Mouse (Mus musculus): ENCODE measurements around the gene Ago1. TPM values are rescaled to one million over a fixed set of nuclear protein-coding genes. Genes with fewer than 3 reads are reported as not detected.

Gene Ago1
- polyA plus RNA-seq, 1 experiment from 2014 or later, result 22.1 TPM

GRCm38 (mm10) chr4:126465843-126466242 lies 2.5 kb downstream of the Ago1 start:
- WGBS, result 2% methylated on average over 8 of the region's 8 CpGs
- H3K27ac ChIP-seq (ENCODE audit: low read depth, low read length), result peak overlapping the region; percentile 98
- peak overlapping the region; percentile 60 for H3K4me2 ChIP-seq (ENCODE audit: low read length)
- ATAC-seq, result peak; percentile 62
- peak; percentile 93 for DNase-seq (ENCODE audit: low spot score)
- peaks cover 38% of the 10 kb centered on the region for H3K4me1 ChIP-seq (ENCODE audit: control insufficient read depth, insufficient read depth, low read length)
- H3K36me3 ChIP-seq (ENCODE audit: control insufficient read depth, insufficient read depth, low read length), result 0 out of 2 replicates have a peak, but pooled peaks cover 5% of the 10 kb centered on the region
- H3K4me3 ChIP-seq (ENCODE audit: low read depth, low read length), result peak overlapping the region; percentile 93
- no peaks in the 10 kb centered on the region for H3K27me3 ChIP-seq (replicated peaks; ENCODE audit: control insufficient read depth, insufficient read depth, low read length)
- peak overlapping the region; percentile 54 for H3K9ac ChIP-seq (ENCODE audit: low read length)
- H3K9me3 ChIP-seq (replicated peaks; ENCODE audit: control insufficient read depth, low read length), result no peaks in the 10 kb centered on the region

DNA sequence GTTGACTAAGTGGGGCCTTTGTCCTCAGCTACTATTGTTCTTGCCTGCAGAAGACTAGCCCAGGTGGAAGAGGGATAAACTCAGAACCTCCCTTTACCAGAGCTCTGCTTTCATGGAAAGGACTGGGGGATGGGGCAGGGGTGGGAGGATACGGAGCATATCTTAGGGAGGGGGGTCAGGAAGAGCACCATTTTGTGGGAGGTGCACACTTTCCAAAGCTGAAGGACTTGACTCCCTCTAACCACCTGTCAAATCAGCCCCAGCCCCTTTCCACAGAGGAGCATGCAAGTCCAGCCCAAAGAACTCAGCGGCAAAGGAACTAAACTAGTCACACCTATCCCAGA lies 3.5 kb downstream of the Ago1 start:
- H3K36me3 ChIP-seq (ENCODE audit: control insufficient read depth, insufficient read depth, low read length), result peaks cover 14% of the 10 kb centered on the region
- DNase-seq (ENCODE audit: low spot score) (peak; percentile 32), ATAC-seq (no peak)
- peak overlapping the region; percentile 54 for H3K9ac ChIP-seq (ENCODE audit: low read length)
- H3K27me3 ChIP-seq (replicated peaks; ENCODE audit: control insufficient read depth, insufficient read depth, low read length), result no peaks in the 10 kb centered on the region
- peaks cover 38% of the 10 kb centered on the region for H3K4me1 ChIP-seq (ENCODE audit: control insufficient read depth, insufficient read depth, low read length)
- WGBS, result 3% methylated on average over 2 of the region's 2 CpGs
- peak overlapping the region; percentile 93 for H3K4me3 ChIP-seq (ENCODE audit: low read depth, low read length)
- H3K27ac ChIP-seq (ENCODE audit: low read depth, low read length), result peak overlapping the region; percentile 98
- H3K4me2 ChIP-seq (ENCODE audit: low read length), result peak overlapping the region; percentile 60
- H3K9me3 ChIP-seq (replicated peaks; ENCODE audit: control insufficient read depth, low read length), result no peaks in the 10 kb centered on the region

DNA sequence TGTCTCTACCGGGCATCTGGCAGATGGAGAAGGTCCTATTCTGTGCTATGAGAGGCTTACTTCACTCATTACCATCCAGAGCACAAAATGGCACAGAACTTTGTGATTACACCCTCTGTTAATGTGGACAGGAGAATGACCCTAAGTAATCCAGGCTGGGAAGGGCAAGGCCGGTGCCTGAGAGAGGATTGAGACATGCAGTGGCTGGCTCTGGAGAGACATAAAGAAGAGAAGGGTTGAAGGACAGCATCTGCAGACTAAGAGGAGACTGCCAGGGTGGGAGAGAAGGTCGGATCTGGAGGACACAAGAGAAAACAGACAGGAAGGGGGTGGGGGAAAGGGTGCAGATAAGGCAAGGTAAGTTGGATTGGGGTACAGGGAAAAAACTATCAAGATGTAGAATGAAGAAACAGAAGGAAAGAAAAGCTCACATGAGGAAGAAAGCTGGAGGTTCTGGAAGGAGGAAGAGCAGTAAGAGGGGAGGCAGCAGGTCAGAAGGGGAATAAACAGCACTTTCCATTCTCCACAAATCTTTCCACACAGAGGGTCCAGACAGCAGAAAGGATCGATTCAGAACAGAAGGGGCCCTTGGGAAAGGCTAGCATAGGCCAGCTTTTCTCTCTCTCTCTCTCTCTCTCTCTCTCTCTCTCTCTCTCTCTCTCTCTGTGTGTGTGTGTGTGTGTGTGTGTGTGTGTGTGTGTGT lies 4.0 kb downstream of the Ago1 start:
- Histone ChIP-seq H3K9ac (ENCODE audit: low read length) (peak overlapping the region; percentile 42), H3K27ac (ENCODE audit: low read depth, low read length) (peak overlapping the region; percentile 98)
- ATAC-seq, result no peak

DNA sequence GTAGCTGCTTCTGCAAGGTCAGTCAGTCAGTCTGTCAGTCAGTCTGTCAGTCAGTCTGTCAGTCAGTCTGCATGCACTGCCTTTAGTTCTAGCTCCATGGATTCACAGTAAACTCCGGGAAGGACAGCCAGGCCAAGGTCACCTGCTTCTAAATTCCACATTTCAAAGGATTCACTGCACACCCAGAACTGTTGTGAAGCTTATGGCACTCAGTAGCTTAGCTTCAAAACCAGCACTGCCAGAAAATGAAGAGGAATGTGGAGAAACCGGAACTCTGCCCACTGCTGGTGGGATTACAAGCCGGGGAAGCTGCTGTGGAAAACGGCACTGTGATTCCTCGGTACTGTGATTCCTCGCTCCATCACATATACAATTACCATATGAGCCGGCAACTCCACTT lies 12.9 kb downstream of the Ago1 start:
- WGBS, result 94% methylated on average over 7 of the region's 7 CpGs

More for the DNA sequence above, 4.0 kb downstream of the Ago1 start:
- Histone ChIP-seq H3K4me2 (ENCODE audit: low read length) (peak overlapping the region; percentile 60), H3K4me1 (ENCODE audit: control insufficient read depth, insufficient read depth, low read length) (peaks cover 38% of the 10 kb centered on the region), H3K9me3 (replicated peaks; ENCODE audit: control insufficient read depth, low read length) (no peaks in the 10 kb centered on the region), H3K4me3 (ENCODE audit: low read depth, low read length) (peak overlapping the region; percentile 93; the same call in 1 of the 2 replicates), H3K36me3 (ENCODE audit: control insufficient read depth, insufficient read depth, low read length) (peaks cover 19% of the 10 kb centered on the region), H3K27me3 (replicated peaks; ENCODE audit: control insufficient read depth, insufficient read depth, low read length) (no peaks in the 10 kb centered on the region)
- DNase-seq (ENCODE audit: low spot score), result peak; percentile 6
- WGBS, result 10% methylated on average over 4 of the region's 4 CpGs

GRCm38 (mm10) chr4:126454547-126455254 lies 13.7 kb downstream of the Ago1 start:
- peak overlapping the region; percentile 27; the same call in 1 of the 2 replicates for H3K27ac ChIP-seq (ENCODE audit: low read depth, low read length)
- DNase-seq (ENCODE audit: low spot score), result peak; percentile 54
- H3K27me3 ChIP-seq (replicated peaks; ENCODE audit: control insufficient read depth, insufficient read depth, low read length), result no peaks in the 10 kb centered on the region
- no peak overlapping the region for H3K4me3 ChIP-seq (ENCODE audit: low read depth, low read length)
- peaks cover 89% of the 10 kb centered on the region for H3K36me3 ChIP-seq (ENCODE audit: control insufficient read depth, insufficient read depth, low read length)
- H3K9ac ChIP-seq (ENCODE audit: low read length), result no peak overlapping the region
- no peaks in the 10 kb centered on the region for H3K4me1 ChIP-seq (ENCODE audit: control insufficient read depth, insufficient read depth, low read length)
- ATAC-seq, result no peak
- H3K9me3 ChIP-seq (replicated peaks; ENCODE audit: control insufficient read depth, low read length), result no peaks in the 10 kb centered on the region
- H3K4me2 ChIP-seq (ENCODE audit: low read length), result no peak overlapping the region
- 87% methylated on average over 5 of the region's 5 CpGs for WGBS

More for the DNA sequence above, 12.9 kb downstream of the Ago1 start:
- Histone ChIP-seq H3K27ac (ENCODE audit: low read depth, low read length) (no peak overlapping the region), H3K4me3 (ENCODE audit: low read depth, low read length) (no peak overlapping the region), H3K36me3 (ENCODE audit: control insufficient read depth, insufficient read depth, low read length) (peaks cover 90% of the 10 kb centered on the region), H3K9me3 (replicated peaks; ENCODE audit: control insufficient read depth, low read length) (no peaks in the 10 kb centered on the region), H3K27me3 (replicated peaks; ENCODE audit: control insufficient read depth, insufficient read depth, low read length) (no peaks in the 10 kb centered on the region), H3K4me1 (ENCODE audit: control insufficient read depth, insufficient read depth, low read length) (no peaks in the 10 kb centered on the region), H3K9ac (ENCODE audit: low read length) (no peak overlapping the region), H3K4me2 (ENCODE audit: low read length) (no peak overlapping the region)
- DNase-seq (ENCODE audit: low spot score) (no peak), ATAC-seq (no peak)

DNA sequence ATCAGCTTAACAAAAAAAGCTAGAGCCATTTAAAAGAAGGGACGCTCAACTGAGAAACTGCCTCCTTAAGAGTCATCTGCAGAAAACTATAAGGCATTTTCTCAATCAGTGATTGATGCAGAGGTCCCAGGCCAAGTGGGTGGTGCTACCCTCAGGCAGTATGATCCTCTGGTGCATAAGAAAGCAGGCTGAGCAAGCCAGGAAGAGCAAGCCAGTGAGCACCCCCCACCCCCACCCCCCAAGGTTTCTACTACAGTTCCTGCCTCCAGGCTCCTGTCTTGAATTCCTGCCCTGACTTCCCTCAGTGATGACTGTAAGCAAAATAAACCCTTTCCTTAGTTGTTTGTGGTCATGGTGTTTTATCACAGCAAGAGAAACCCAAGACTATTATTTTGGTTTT lies 18.1 kb downstream of the Ago1 start:
- Histone ChIP-seq H3K9me3 (replicated peaks; ENCODE audit: control insufficient read depth, low read length) (no peaks in the 10 kb centered on the region), H3K4me2 (ENCODE audit: low read length) (no peak overlapping the region), H3K36me3 (ENCODE audit: control insufficient read depth, insufficient read depth, low read length) (peaks cover 87% of the 10 kb centered on the region), H3K4me1 (ENCODE audit: control insufficient read depth, insufficient read depth, low read length) (no peaks in the 10 kb centered on the region), H3K4me3 (ENCODE audit: low read depth, low read length) (no peak overlapping the region), H3K27ac (ENCODE audit: low read depth, low read length) (no peak overlapping the region), H3K27me3 (replicated peaks; ENCODE audit: control insufficient read depth, insufficient read depth, low read length) (no peaks in the 10 kb centered on the region), H3K9ac (ENCODE audit: low read length) (no peak overlapping the region)
- DNase-seq (ENCODE audit: low spot score) (no peak), ATAC-seq (no peak)
- WGBS, result 88% methylated on average over 1 of the region's 1 CpGs

DNA sequence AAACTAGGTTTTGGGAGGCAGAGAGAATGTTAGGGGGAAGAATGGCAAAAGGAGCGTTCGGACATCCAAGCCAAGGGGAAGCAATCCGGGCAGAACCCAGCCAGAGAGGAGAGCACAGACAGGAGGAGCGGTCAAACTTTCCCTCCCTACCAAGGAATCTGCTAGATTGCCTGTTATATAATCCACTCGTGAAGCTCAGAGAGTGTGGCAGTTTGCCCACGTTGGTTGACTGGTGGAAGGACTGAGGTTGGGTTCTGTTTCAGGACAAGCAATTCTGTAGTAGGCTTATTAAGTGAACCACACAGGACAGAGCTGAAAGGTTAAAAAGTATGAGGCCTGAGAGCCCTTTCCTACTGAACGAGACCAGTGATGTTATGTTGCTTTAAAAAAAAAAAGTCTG lies 21.3 kb downstream of the Ago1 start:
- Histone ChIP-seq H3K4me2 (ENCODE audit: low read length) (no peak overlapping the region), H3K27me3 (replicated peaks; ENCODE audit: control insufficient read depth, insufficient read depth, low read length) (no peaks in the 10 kb centered on the region), H3K4me3 (ENCODE audit: low read depth, low read length) (no peak overlapping the region), H3K9ac (ENCODE audit: low read length) (no peak overlapping the region), H3K36me3 (ENCODE audit: control insufficient read depth, insufficient read depth, low read length) (peaks cover 80% of the 10 kb centered on the region), H3K9me3 (replicated peaks; ENCODE audit: control insufficient read depth, low read length) (no peaks in the 10 kb centered on the region), H3K27ac (ENCODE audit: low read depth, low read length) (no peak overlapping the region), H3K4me1 (ENCODE audit: control insufficient read depth, insufficient read depth, low read length) (no peaks in the 10 kb centered on the region)
- DNase-seq (ENCODE audit: low spot score), result no peak
- ATAC-seq, result no peak
- 91% methylated on average over 7 of the region's 7 CpGs for WGBS

- no peak overlapping the region for H3K27ac ChIP-seq (ENCODE audit: low read depth, low read length)
- H3K9me3 ChIP-seq (replicated peaks; ENCODE audit: control insufficient read depth, low read length), result no peaks in the 10 kb centered on the region
- no peak overlapping the region for H3K4me2 ChIP-seq (ENCODE audit: low read length)
- no peak overlapping the region for H3K9ac ChIP-seq (ENCODE audit: low read length)
- DNase-seq (ENCODE audit: low spot score) (no peak), ATAC-seq (no peak)
- H3K4me1 ChIP-seq (ENCODE audit: control insufficient read depth, insufficient read depth, low read length), result no peaks in the 10 kb centered on the region
- no peaks in the 10 kb centered on the region for H3K27me3 ChIP-seq (replicated peaks; ENCODE audit: control insufficient read depth, insufficient read depth, low read length)
- peaks cover 90% of the 10 kb centered on the region for H3K36me3 ChIP-seq (ENCODE audit: control insufficient read depth, insufficient read depth, low read length)
- WGBS, result 91% methylated on average over 3 of the region's 3 CpGs
- no peak overlapping the region for H3K4me3 ChIP-seq (ENCODE audit: low read depth, low read length)
Measured at GRCm38 (mm10) chr4:126444528-126444927, 23.9 kb downstream of the Ago1 start.

GRCm38 (mm10) chr4:126438261-126438660 lies 30.1 kb downstream of the Ago1 start:
- H3K9me3 ChIP-seq (replicated peaks; ENCODE audit: control insufficient read depth, low read length), result no peaks in the 10 kb centered on the region
- no peak overlapping the region for H3K4me3 ChIP-seq (ENCODE audit: low read depth, low read length)
- no peak overlapping the region for H3K27ac ChIP-seq (ENCODE audit: low read depth, low read length)
- H3K9ac ChIP-seq (ENCODE audit: low read length), result no peak overlapping the region
- DNase-seq (ENCODE audit: low spot score), result no peak
- 88% methylated on average over 5 of the region's 5 CpGs for WGBS
- H3K36me3 ChIP-seq (ENCODE audit: control insufficient read depth, insufficient read depth, low read length), result peaks cover 90% of the 10 kb centered on the region
- no peaks in the 10 kb centered on the region for H3K4me1 ChIP-seq (ENCODE audit: control insufficient read depth, insufficient read depth, low read length)
- no peak for ATAC-seq
- H3K27me3 ChIP-seq (replicated peaks; ENCODE audit: control insufficient read depth, insufficient read depth, low read length), result no peaks in the 10 kb centered on the region
- H3K4me2 ChIP-seq (ENCODE audit: low read length), result no peak overlapping the region
